Mouse (Mus musculus) neural tube, embryonic 15.5 days (tissue): ENCODE measurements around the gene Cuedc2. TPM values are rescaled to one million over a fixed set of nuclear protein-coding genes. Genes with fewer than 3 reads are reported as not detected.

ENCODE experiments used
- ATAC-seq: fragments of 200-750 bp; cut with Nextera tagmentation; 2 replicates; pipeline ENCODE4 v1.8.0; 2017; ENCODE audit warnings: mild to moderate bottlenecking, moderate TSS enrichment, moderate library complexity; ENCODE audit not compliant: low FRiP score
- H3K27ac ChIP-seq: fragments of 300-500 bp; sonication (generic); replicated peaks from 2 replicates; pipeline ENCODE4 v1.5.1; 2015; ENCODE audit warnings: mild to moderate bottlenecking, inconsistent platforms
- H3K27me3 ChIP-seq: fragments of 300-500 bp; sonication (generic); replicated peaks from 2 replicates; pipeline ENCODE4 v1.6.1; 2015; ENCODE audit warnings: inconsistent platforms
- H3K36me3 ChIP-seq: fragments of 300-500 bp; sonication (generic); 2 replicates; pipeline ENCODE4 v1.6.1; 2015; ENCODE audit warnings: inconsistent platforms
- H3K4me1 ChIP-seq: fragments of 300-500 bp; sonication (generic); 2 replicates; pipeline ENCODE4 v1.6.1; 2015; ENCODE audit warnings: inconsistent platforms
- H3K4me2 ChIP-seq: fragments of 300-500 bp; sonication (generic); 2 replicates; pipeline ENCODE4 v1.6.1; 2015; ENCODE audit warnings: inconsistent platforms, mild to moderate bottlenecking, moderate library complexity
- H3K4me3 ChIP-seq: fragments of 300-500 bp; sonication (generic); replicated peaks from 2 replicates; pipeline ENCODE4 v1.5.1; 2015; ENCODE audit warnings: mild to moderate bottlenecking, inconsistent platforms
- H3K9ac ChIP-seq: fragments of 300-500 bp; sonication (generic); replicated peaks from 2 replicates; pipeline ENCODE4 v1.6.1; 2015; ENCODE audit warnings: mild to moderate bottlenecking, inconsistent platforms
- H3K9me3 ChIP-seq: fragments of 300-500 bp; sonication (generic); replicated peaks from 2 replicates; pipeline ENCODE4 v1.6.1; 2016; ENCODE audit warnings: inconsistent platforms
- WGBS: fragments of 180-500 bp; shearing (Covaris S2); methylation state at CpG from one replicate; pipeline ENCODE4 v1.1.7; 2015; ENCODE audit warnings: mixed read lengths; 5-methylcytosine and 5-hydroxymethylcytosine counted together
- polyA plus RNA-seq: library from polyadenylated mRNA; unstranded; fragments of >200 nt; fragmentation: Nextera tagmentation; extraction: Ambion mirVana; gene quantifications from 2 replicates; pipeline ENCODE4 v1.2.1, GENCODE M21; 2015

Gene Cuedc2
- polyA plus RNA-seq, 1 experiment from 2014 or later: 350 TPM

GRCm38 (mm10) chr19:46311341-46311740 is 27.2 kb downstream of the Cuedc2 start:
- Histone ChIP-seq H3K4me2 (no peak overlapping the region), H3K36me3 (peaks cover 29% of the 10 kb centered on the region), H3K27me3 (peaks cover 59% of the 10 kb centered on the region), H3K9me3 (no peaks in the 10 kb centered on the region), H3K4me3 (no peak overlapping the region), H3K27ac (no peak overlapping the region), H3K9ac (no peak overlapping the region), H3K4me1 (peaks cover 24% of the 10 kb centered on the region)
- WGBS: 89% methylated on average over 9 of the region's 9 CpGs
- no peak for ATAC-seq

GRCm38 (mm10) chr19:46310312-46310865 is 28.1 kb downstream of the Cuedc2 start:
- no peak for ATAC-seq
- 90% methylated on average over 12 of the region's 12 CpGs for WGBS
- H3K27me3 ChIP-seq: peaks cover 59% of the 10 kb centered on the region

DNA sequence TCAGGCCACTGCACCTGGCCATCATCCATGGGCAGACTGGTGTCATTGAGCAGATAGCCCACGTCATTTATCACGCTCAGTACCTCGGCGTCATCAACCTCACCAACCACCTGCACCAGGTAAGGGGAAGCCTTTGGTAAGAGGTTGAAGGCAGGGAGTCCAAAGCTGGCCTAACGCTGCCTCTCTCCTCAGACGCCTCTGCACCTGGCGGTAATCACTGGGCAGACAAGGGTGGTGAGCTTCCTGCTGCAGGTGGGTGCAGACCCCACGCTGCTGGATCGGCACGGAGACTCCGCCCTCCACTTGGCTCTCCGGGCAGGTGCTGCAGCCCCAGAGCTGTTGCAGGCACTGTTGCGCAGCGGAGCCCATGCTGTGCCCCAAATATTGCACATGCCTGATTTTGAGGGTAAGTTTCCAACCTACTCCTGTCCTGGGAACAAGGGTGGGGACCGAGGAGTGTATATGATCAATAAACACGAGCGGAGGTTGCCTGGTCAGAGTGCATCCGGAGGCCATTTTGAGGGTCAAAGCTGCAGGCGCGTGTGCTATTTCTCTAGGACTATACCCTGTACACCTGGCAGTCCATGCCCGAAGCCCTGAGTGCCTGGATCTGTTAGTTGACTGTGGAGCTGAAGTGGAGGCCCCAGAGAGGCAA is 28.7 kb downstream of the Cuedc2 start:
- Histone ChIP-seq H3K36me3 (peaks cover 29% of the 10 kb centered on the region), H3K4me3 (no peak overlapping the region), H3K9ac (no peak overlapping the region), H3K27me3 (peaks cover 59% of the 10 kb centered on the region), H3K27ac (no peak overlapping the region), H3K9me3 (no peaks in the 10 kb centered on the region), H3K4me2 (0 out of 2 replicates have a peak overlapping the region, but pooled peaks have one; percentile 92), H3K4me1 (peaks cover 26% of the 10 kb centered on the region)
- 82% methylated on average over 21 of the region's 21 CpGs for WGBS
- ATAC-seq: no peak

More at GRCm38 (mm10) chr19:46310312-46310865, 28.1 kb downstream of the Cuedc2 start:
- peaks cover 29% of the 10 kb centered on the region for H3K36me3 ChIP-seq
- H3K27ac ChIP-seq: no peak overlapping the region
- no peaks in the 10 kb centered on the region for H3K9me3 ChIP-seq
- H3K4me1 ChIP-seq: peaks cover 24% of the 10 kb centered on the region
- H3K9ac ChIP-seq: no peak overlapping the region
- no peak overlapping the region for H3K4me2 ChIP-seq
- H3K4me3 ChIP-seq: no peak overlapping the region

DNA sequence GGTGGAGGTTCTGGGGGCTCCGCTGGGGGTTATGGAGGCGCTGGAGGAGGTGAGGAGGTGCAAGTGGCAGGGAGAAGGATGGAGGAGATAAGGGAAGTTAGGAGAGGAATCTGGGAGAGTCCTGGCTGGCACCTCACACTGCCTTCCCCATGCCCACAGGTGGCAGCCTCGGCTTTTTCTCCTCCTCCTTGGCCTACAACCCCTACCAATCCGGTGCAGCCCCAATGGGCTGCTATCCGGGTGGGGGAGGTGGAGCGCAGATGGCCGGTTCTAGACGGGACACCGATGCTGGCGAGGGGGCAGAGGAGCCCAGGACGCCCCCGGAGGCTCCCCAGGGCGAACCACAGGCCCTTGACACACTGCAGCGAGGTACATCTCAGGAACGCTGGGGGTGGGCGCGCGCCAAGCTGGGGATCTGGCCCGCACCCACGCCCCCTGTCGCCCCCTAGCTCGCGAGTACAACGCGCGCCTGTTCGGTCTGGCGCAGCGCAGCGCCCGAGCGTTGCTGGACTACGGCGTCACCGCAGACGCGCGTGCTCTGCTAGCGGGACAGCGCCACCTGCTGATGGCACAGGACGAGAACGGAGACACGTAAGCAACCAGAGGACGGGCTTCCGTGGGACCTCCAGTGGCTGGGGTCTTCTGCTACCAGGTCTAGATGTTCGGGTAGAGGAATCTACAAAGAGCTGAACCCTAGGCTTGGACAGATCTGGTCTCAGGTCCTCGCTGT is 29.6 kb downstream of the Cuedc2 start:
- WGBS: 2% methylated on average over 47 of the region's 47 CpGs
- H3K36me3 ChIP-seq: peaks cover 25% of the 10 kb centered on the region
- no peaks in the 10 kb centered on the region for H3K9me3 ChIP-seq
- peaks cover 35% of the 10 kb centered on the region for H3K4me1 ChIP-seq
- peak overlapping the region; percentile 47 for H3K4me3 ChIP-seq
- H3K27me3 ChIP-seq: peaks cover 56% of the 10 kb centered on the region
- peak; percentile 71 for ATAC-seq
- no peak overlapping the region for H3K27ac ChIP-seq
- peak overlapping the region; percentile 92 for H3K4me2 ChIP-seq
- peak overlapping the region; percentile 58 for H3K9ac ChIP-seq

DNA sequence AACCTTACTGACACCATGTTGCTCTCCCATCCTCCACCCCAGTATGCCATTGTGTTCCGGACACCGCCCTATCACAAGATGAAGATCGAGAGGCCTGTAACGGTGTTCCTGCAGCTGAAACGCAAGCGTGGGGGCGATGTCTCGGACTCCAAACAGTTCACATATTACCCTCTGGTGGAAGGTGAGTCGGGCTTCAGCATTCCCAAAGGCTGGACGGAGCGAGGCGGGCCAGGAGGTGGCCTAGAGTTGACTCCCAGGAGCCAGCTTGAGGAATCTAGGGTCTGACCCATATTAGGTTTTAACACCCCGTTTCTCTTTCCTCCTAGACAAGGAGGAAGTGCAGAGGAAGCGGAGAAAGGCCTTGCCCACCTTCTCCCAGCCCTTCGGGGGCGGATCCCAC is 30.2 kb downstream of the Cuedc2 start:
- 61% methylated on average over 16 of the region's 16 CpGs for WGBS
- H3K36me3 ChIP-seq: peaks cover 21% of the 10 kb centered on the region
- ATAC-seq: no peak

DNA sequence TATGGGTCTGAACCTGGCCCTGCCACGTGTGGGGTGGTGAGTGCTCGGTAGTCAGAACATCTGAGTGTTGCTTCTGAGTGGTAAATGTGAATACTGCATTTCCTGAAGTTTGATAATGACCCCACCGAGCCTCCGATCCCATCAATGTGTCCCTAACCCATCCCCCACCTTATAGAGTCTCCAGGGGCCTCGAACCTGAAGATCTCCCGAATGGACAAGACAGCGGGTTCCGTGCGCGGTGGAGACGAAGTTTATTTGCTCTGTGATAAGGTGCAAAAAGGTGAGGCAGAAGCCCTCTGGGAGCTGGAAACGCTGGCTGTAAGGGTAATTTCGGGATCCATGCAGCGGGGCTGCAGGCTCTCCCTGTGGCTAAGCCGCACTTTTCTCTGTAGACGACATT is 30.7 kb downstream of the Cuedc2 start:
- Histone ChIP-seq H3K4me2 (no peak overlapping the region), H3K9ac (no peak overlapping the region), H3K36me3 (peaks cover 16% of the 10 kb centered on the region), H3K4me3 (no peak overlapping the region), H3K27ac (no peak overlapping the region), H3K27me3 (peaks cover 47% of the 10 kb centered on the region), H3K4me1 (peaks cover 39% of the 10 kb centered on the region), H3K9me3 (no peaks in the 10 kb centered on the region)
- WGBS: 79% methylated on average over 16 of the region's 16 CpGs
- ATAC-seq: no peak

More for the DNA sequence above, 30.2 kb downstream of the Cuedc2 start:
- Histone ChIP-seq H3K4me3 (peak overlapping the region; percentile 47), H3K27me3 (peaks cover 51% of the 10 kb centered on the region), H3K4me2 (peak overlapping the region; percentile 92), H3K9ac (peak overlapping the region; percentile 58; the same call in 1 of the 2 replicates), H3K9me3 (no peaks in the 10 kb centered on the region), H3K4me1 (peaks cover 39% of the 10 kb centered on the region), H3K27ac (no peak overlapping the region)

DNA sequence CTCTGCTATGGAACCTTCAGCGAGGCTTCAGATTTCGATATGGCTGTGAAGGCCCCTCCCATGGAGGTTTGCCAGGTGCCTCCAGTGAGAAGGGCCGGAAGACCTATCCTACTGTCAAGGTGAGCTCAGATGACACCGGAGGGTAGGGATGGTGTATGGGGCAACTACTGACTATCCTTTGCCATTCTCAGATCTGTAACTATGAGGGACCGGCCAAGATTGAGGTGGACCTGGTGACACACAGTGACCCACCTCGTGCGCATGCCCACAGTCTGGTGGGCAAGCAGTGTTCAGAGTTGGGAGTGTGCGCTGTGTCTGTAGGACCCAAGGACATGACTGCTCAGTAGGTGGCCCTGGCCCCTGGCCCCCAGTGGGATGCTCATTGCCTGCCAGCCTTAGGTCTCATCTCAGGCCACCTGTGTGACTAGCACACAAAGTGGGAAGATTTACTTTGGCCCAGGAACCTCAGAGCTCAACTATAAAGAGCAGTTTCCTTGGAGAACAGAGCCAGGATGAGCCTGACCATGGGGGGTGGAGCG is 31.7 kb downstream of the Cuedc2 start:
- Histone ChIP-seq H3K4me3 (no peak overlapping the region), H3K9me3 (no peaks in the 10 kb centered on the region), H3K27ac (no peak overlapping the region), H3K36me3 (peaks cover 8% of the 10 kb centered on the region; the same call in 1 of the 2 replicates), H3K4me2 (no peak overlapping the region), H3K27me3 (peaks cover 42% of the 10 kb centered on the region), H3K9ac (no peak overlapping the region), H3K4me1 (peaks cover 39% of the 10 kb centered on the region)
- ATAC-seq: no peak
- WGBS: 88% methylated on average over 9 of the region's 9 CpGs

- H3K9ac ChIP-seq: 0 out of 2 replicates have a peak overlapping the region, but pooled peaks have one; percentile 44
- 56% methylated on average over 5 of the region's 5 CpGs for WGBS
- H3K4me3 ChIP-seq: peak overlapping the region; percentile 47
- H3K27ac ChIP-seq: no peak overlapping the region
- peaks cover 42% of the 10 kb centered on the region for H3K27me3 ChIP-seq
- peaks cover 2% of the 10 kb centered on the region; the same call in 1 of the 2 replicates for H3K36me3 ChIP-seq
- H3K4me1 ChIP-seq: peaks cover 39% of the 10 kb centered on the region
- no peak for ATAC-seq
- H3K9me3 ChIP-seq: no peaks in the 10 kb centered on the region
- H3K4me2 ChIP-seq: peak overlapping the region; percentile 93
Measured at GRCm38 (mm10) chr19:46306268-46306610, 32.3 kb downstream of the Cuedc2 start.

GRCm38 (mm10) chr19:46305432-46306267 is 32.9 kb downstream of the Cuedc2 start:
- Histone ChIP-seq H3K27ac (no peak overlapping the region), H3K9me3 (no peaks in the 10 kb centered on the region), H3K9ac (peak overlapping the region; percentile 44), H3K36me3 (no peaks in the 10 kb centered on the region), H3K27me3 (peaks cover 42% of the 10 kb centered on the region), H3K4me2 (peak overlapping the region; percentile 93), H3K4me1 (peaks cover 39% of the 10 kb centered on the region), H3K4me3 (peak overlapping the region; percentile 47)
- 2% methylated on average over 41 of the region's 43 CpGs for WGBS
- ATAC-seq: no peak

DNA sequence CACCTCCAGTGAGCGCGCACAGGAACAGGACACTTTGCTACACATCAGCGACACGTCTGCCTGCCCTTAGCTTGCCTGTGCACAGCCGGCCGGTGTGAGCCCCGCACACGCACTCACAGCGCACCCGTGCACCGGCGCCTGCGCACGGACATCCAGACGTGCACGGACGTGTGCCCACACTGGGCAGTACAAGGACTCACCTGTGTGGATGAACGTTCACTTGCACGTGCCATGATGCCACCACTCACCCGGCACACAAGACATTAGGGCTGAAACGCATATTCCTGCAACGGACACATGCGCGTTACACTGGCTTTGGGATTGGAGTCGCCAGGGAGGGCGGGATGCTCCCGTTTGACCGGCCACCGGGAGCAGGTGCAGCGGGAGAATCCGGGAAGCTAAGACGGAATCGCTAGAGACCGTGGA is 33.6 kb downstream of the Cuedc2 start:
- H3K4me3 ChIP-seq: peak overlapping the region; percentile 47
- peak overlapping the region; percentile 44 for H3K9ac ChIP-seq
- WGBS: under 1% methylated on average over 34 of the region's 34 CpGs
- peaks cover 42% of the 10 kb centered on the region for H3K27me3 ChIP-seq
- H3K4me1 ChIP-seq: peaks cover 39% of the 10 kb centered on the region
- ATAC-seq: no peak
- peak overlapping the region; percentile 93 for H3K4me2 ChIP-seq
- H3K36me3 ChIP-seq: no peaks in the 10 kb centered on the region
- H3K27ac ChIP-seq: peak overlapping the region; percentile 62
- no peaks in the 10 kb centered on the region for H3K9me3 ChIP-seq
